ENCODE assay signal across 17 mouse cellular contexts in genomic region chr4:125709716-125710115, GRCm38 (mm10).
"Had no signal": no experiment of that assay in that cellular context is flagged by ENCODE, and none has a peak within 500 bp of the region (broad histone marks: within the 10 kb centered on the region; RNA-seq: fewer than 3 reads in every experiment).

No protein-coding gene starts in this region.

- H3K4me2 ChIP-seq: lung, embryonic 15.5 days; midbrain, embryonic 11.5 days; midbrain, embryonic 13.5 days; midbrain, embryonic 15.5 days; neural tube, embryonic 12.5 days; stomach, embryonic 15.5 days had no signal

- DNase-seq: lung, adult 2 months; lung, postnatal 14 days; lung, postnatal 36 days; right cerebral cortex, postnatal 14 days; thymus, adult 2 months; thymus, postnatal 25 days; thymus, postnatal 4 days had no signal

- H3K4me1 ChIP-seq: lung, embryonic 15.5 days; megakaryocyte, embryonic 14.5 days; neural tube, embryonic 12.5 days; stomach, embryonic 15.5 days had no signal

- H3K9ac ChIP-seq: lung, embryonic 15.5 days; midbrain, embryonic 13.5 days; midbrain, embryonic 15.5 days; neural tube, embryonic 12.5 days; stomach, embryonic 15.5 days had no signal

- ATAC-seq: lung, postnatal 0 days; midbrain, embryonic 13.5 days; midbrain, embryonic 15.5 days had no signal

- H3K27me3 ChIP-seq: lung, embryonic 15.5 days; midbrain, embryonic 15.5 days; neural tube, embryonic 12.5 days; stomach, embryonic 15.5 days had no signal

- H3K9me3 ChIP-seq: lung, embryonic 15.5 days; megakaryocyte, embryonic 14.5 days; midbrain, embryonic 13.5 days; midbrain, embryonic 15.5 days; neural tube, embryonic 12.5 days; stomach, embryonic 15.5 days had no signal

- H3K27ac ChIP-seq: lung, embryonic 15.5 days; macrophage; midbrain, embryonic 13.5 days; midbrain, embryonic 15.5 days; neural tube, embryonic 12.5 days; stomach, embryonic 15.5 days; stomach, postnatal 0 days had no signal

- H3K4me3 ChIP-seq: lung, embryonic 15.5 days; megakaryocyte, embryonic 14.5 days; midbrain, embryonic 13.5 days; midbrain, embryonic 15.5 days; neural tube, embryonic 12.5 days; stomach, embryonic 15.5 days had no signal

- H3K36me3 ChIP-seq: lung, embryonic 15.5 days; midbrain, embryonic 15.5 days; stomach, embryonic 15.5 days had no signal
